Mouse (Mus musculus): ENCODE measurements around the gene Gm11555. TPM values are rescaled to one million over a fixed set of nuclear protein-coding genes. Genes with fewer than 3 reads are reported as not detected.

Gm11555 gene
- polyA plus RNA-seq, 1 experiment from 2014 or later: not detected

Other genes with a start within 250 kb of the Gm11555 start
- 0.15 and 0.61 TPM in 2 replicates for gene Krt12, start 228.0 kb downstream of the Gm11555 start, polyA plus RNA-seq (2015; fragmentation: Nextera tagmentation; extraction: Ambion mirVana)
- gene Krt20, start 212.1 kb downstream of the Gm11555 start, polyA plus RNA-seq (2015; fragmentation: Nextera tagmentation; extraction: Ambion mirVana): 0.20 and 0.32 TPM in 2 replicates
- gene Krt23, start 157.1 kb downstream of the Gm11555 start, polyA plus RNA-seq (2015; fragmentation: Nextera tagmentation; extraction: Ambion mirVana): 23.0 and 24.2 TPM in 2 replicates
- 0.15 TPM in 1 of 2 replicates, not detected in the other for gene Krt39, start 128.9 kb downstream of the Gm11555 start, polyA plus RNA-seq (2015; fragmentation: Nextera tagmentation; extraction: Ambion mirVana)
- not detected in 2 replicates for gene Krt40, start 107.1 kb downstream of the Gm11555 start, polyA plus RNA-seq (2015; fragmentation: Nextera tagmentation; extraction: Ambion mirVana)
- 4.0 and 5.6 TPM in 2 replicates for gene Krtap3-3, start 99.4 kb downstream of the Gm11555 start, polyA plus RNA-seq (2015; fragmentation: Nextera tagmentation; extraction: Ambion mirVana)
- gene Krtap3-2, start 93.4 kb downstream of the Gm11555 start, polyA plus RNA-seq (2015; fragmentation: Nextera tagmentation; extraction: Ambion mirVana): 0.24 TPM in 1 of 2 replicates, not detected in the other
- gene Gm11939, start 90.8 kb downstream of the Gm11555 start, polyA plus RNA-seq (2015; fragmentation: Nextera tagmentation; extraction: Ambion mirVana): not detected in 2 replicates
- gene Krtap3-1, start 83.6 kb downstream of the Gm11555 start, polyA plus RNA-seq (2015; fragmentation: Nextera tagmentation; extraction: Ambion mirVana): 6.4 and 15.3 TPM in 2 replicates
- gene Krtap1-5, start 69.2 kb downstream of the Gm11555 start, polyA plus RNA-seq (2015; fragmentation: Nextera tagmentation; extraction: Ambion mirVana): 0.22 TPM in 1 of 2 replicates, not detected in the other
- not detected in 2 replicates for gene Krtap1-4, start 66.6 kb downstream of the Gm11555 start, polyA plus RNA-seq (2015; fragmentation: Nextera tagmentation; extraction: Ambion mirVana)
- gene Krtap1-3, start 58.9 kb downstream of the Gm11555 start, polyA plus RNA-seq (2015; fragmentation: Nextera tagmentation; extraction: Ambion mirVana): not detected in 2 replicates
- not detected in 2 replicates for gene Krtap9-3, start 52.1 kb downstream of the Gm11555 start, polyA plus RNA-seq (2015; fragmentation: Nextera tagmentation; extraction: Ambion mirVana)
- not detected in 2 replicates for gene Gm11938, start 46.9 kb downstream of the Gm11555 start, polyA plus RNA-seq (2015; fragmentation: Nextera tagmentation; extraction: Ambion mirVana)
- not detected in 2 replicates for gene Gm11937, start 40.0 kb downstream of the Gm11555 start, polyA plus RNA-seq (2015; fragmentation: Nextera tagmentation; extraction: Ambion mirVana)
- not detected in 2 replicates for gene Krtap2-4, start 35.4 kb downstream of the Gm11555 start, polyA plus RNA-seq (2015; fragmentation: Nextera tagmentation; extraction: Ambion mirVana)
- gene Gm11562, start 29.8 kb downstream of the Gm11555 start, polyA plus RNA-seq (2015; fragmentation: Nextera tagmentation; extraction: Ambion mirVana): not detected in 2 replicates
- gene Krtap4-1, start 22.0 kb downstream of the Gm11555 start, polyA plus RNA-seq (2015; fragmentation: Nextera tagmentation; extraction: Ambion mirVana): not detected in 2 replicates
- gene Krtap4-2, start 15.2 kb downstream of the Gm11555 start, polyA plus RNA-seq (2015; fragmentation: Nextera tagmentation; extraction: Ambion mirVana): not detected in 2 replicates
- not detected in 2 replicates for gene Krtap4-7, start 6.1 kb downstream of the Gm11555 start, polyA plus RNA-seq (2015; fragmentation: Nextera tagmentation; extraction: Ambion mirVana)
- not detected in 2 replicates for gene Gm11563, start 8.7 kb upstream of the Gm11555 start, polyA plus RNA-seq (2015; fragmentation: Nextera tagmentation; extraction: Ambion mirVana)
- gene Krtap4-6, start 15.7 kb upstream of the Gm11555 start, polyA plus RNA-seq (2015; fragmentation: Nextera tagmentation; extraction: Ambion mirVana): not detected in 2 replicates
- gene Gm14190, start 40.5 kb upstream of the Gm11555 start, polyA plus RNA-seq (2015; fragmentation: Nextera tagmentation; extraction: Ambion mirVana): not detected in 2 replicates
- gene Gm14180, start 84.1 kb upstream of the Gm11555 start, polyA plus RNA-seq (2015; fragmentation: Nextera tagmentation; extraction: Ambion mirVana): not detected in 2 replicates
- gene Gm11595, start 122.7 kb upstream of the Gm11555 start, polyA plus RNA-seq (2015; fragmentation: Nextera tagmentation; extraction: Ambion mirVana): not detected in 2 replicates
- not detected in 2 replicates for gene Krtap4-8, start 130.5 kb upstream of the Gm11555 start, polyA plus RNA-seq (2015; fragmentation: Nextera tagmentation; extraction: Ambion mirVana)
- not detected in 2 replicates for gene Krtap4-9, start 135.0 kb upstream of the Gm11555 start, polyA plus RNA-seq (2015; fragmentation: Nextera tagmentation; extraction: Ambion mirVana)
- gene Gm11596, start 143.2 kb upstream of the Gm11555 start, polyA plus RNA-seq (2015; fragmentation: Nextera tagmentation; extraction: Ambion mirVana): not detected in 2 replicates
- gene Gm11569, start 148.7 kb upstream of the Gm11555 start, polyA plus RNA-seq (2015; fragmentation: Nextera tagmentation; extraction: Ambion mirVana): not detected in 2 replicates
- gene Gm11554, start 154.2 kb upstream of the Gm11555 start, polyA plus RNA-seq (2015; fragmentation: Nextera tagmentation; extraction: Ambion mirVana): not detected in 2 replicates
- not detected in 2 replicates for gene Krtap4-13, start 159.7 kb upstream of the Gm11555 start, polyA plus RNA-seq (2015; fragmentation: Nextera tagmentation; extraction: Ambion mirVana)
- not detected in 2 replicates for gene Gm11564, start 165.4 kb upstream of the Gm11555 start, polyA plus RNA-seq (2015; fragmentation: Nextera tagmentation; extraction: Ambion mirVana)
- not detected in 2 replicates for gene 2300003K06Rik, start 187.8 kb upstream of the Gm11555 start, polyA plus RNA-seq (2015; fragmentation: Nextera tagmentation; extraction: Ambion mirVana)
- gene Krtap4-16, start 201.4 kb upstream of the Gm11555 start, polyA plus RNA-seq (2015; fragmentation: Nextera tagmentation; extraction: Ambion mirVana): not detected in 2 replicates
- gene Gm11568, start 207.7 kb upstream of the Gm11555 start, polyA plus RNA-seq (2015; fragmentation: Nextera tagmentation; extraction: Ambion mirVana): not detected in 2 replicates
- gene Gm11559, start 214.2 kb upstream of the Gm11555 start, polyA plus RNA-seq (2015; fragmentation: Nextera tagmentation; extraction: Ambion mirVana): not detected in 2 replicates
- not detected in 2 replicates for gene Krtap9-1, start 223.2 kb upstream of the Gm11555 start, polyA plus RNA-seq (2015; fragmentation: Nextera tagmentation; extraction: Ambion mirVana)
- not detected in 2 replicates for gene Gm11567, start 229.0 kb upstream of the Gm11555 start, polyA plus RNA-seq (2015; fragmentation: Nextera tagmentation; extraction: Ambion mirVana)

Measured in limb, embryonic 15.5 days (tissue).